Mouse (Mus musculus): ENCODE measurements around the gene Bcar1. TPM values are rescaled to one million over a fixed set of nuclear protein-coding genes. Genes with fewer than 3 reads are reported as not detected.

The Bcar1 gene
- polyA plus RNA-seq, 1 experiment from 2014 or later: 9.9 TPM

DNA sequence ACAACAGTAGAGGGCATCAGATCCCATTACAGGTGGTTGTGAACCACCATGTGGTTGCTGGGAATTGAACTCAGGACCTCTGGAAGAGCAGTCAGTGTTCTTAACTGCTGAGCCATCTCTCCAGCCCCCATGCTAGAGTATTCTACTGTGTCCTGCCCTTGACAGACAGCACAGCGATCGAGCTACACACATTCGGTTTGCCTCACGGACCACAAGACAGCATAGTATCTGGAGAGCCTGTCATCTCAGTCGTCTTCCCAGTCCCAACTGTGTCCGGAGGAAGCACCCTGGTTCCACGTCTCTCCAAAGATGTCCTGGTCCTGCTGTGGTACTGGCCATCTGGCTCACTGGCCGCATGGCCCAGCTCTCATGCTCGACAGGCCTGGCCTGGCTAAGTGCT is 21.5 kb upstream of the Bcar1 start:
- H3K4me3 ChIP-seq (ENCODE audit: low read depth, low read length): no peak overlapping the region
- no peak for DNase-seq

DNA sequence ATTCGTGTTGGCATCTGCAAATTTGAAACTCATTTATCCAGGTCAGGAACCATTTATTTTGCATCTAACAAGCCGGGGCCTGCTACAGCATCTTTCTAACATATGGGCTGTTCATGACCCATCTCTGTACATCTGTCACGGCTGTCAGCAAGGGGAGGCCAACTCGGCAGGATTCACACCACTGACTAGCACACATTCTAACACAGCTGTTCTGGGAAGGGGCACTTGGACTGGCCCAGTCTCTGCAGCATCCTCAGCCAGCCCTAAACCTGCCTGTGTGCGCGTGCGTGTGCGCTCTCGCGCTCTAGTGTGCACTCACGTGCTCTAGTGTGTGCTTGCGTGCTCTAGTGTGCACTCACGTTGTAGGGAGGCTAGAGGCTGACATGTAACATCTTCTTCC is 17.1 kb upstream of the Bcar1 start:
- Histone ChIP-seq H3K4me1 (ENCODE audit: insufficient read depth) (no peaks in the 10 kb centered on the region), H3K4me3 (ENCODE audit: low read depth, low read length) (no peak overlapping the region), H3K9ac (replicated peaks) (no peak overlapping the region), H3K27me3 (ENCODE audit: insufficient read depth, low read length) (no peaks in the 10 kb centered on the region), H3K27ac (ENCODE audit: low read depth) (no peak overlapping the region), H3K4me2 (ENCODE audit: low read depth, low read length) (no peak overlapping the region), H3K36me3 (replicated peaks; ENCODE audit: insufficient read depth, low read length) (no peaks in the 10 kb centered on the region), H3K9me3 (ENCODE audit: low read length) (no peaks in the 10 kb centered on the region)
- DNase-seq: no peak
- TF ChIP-seq CTCF (IDR thresholded peaks at IDR 0.05; ENCODE audit: low read depth) (no peak), EP300 (IDR thresholded peaks at IDR 0.05; ENCODE audit: low read depth) (no peak)
- 84% methylated on average over 13 of the region's 13 CpGs for WGBS (ENCODE audit: insufficient replicate concordance)
- ATAC-seq: no peak

More for the DNA sequence above, 21.5 kb upstream of the Bcar1 start:
- Histone ChIP-seq H3K27ac (ENCODE audit: low read depth) (no peak overlapping the region), H3K9me3 (ENCODE audit: low read length) (no peaks in the 10 kb centered on the region), H3K4me2 (ENCODE audit: low read depth, low read length) (no peak overlapping the region), H3K27me3 (ENCODE audit: insufficient read depth, low read length) (no peaks in the 10 kb centered on the region), H3K9ac (replicated peaks) (no peak overlapping the region), H3K4me1 (ENCODE audit: insufficient read depth) (no peaks in the 10 kb centered on the region), H3K36me3 (replicated peaks; ENCODE audit: insufficient read depth, low read length) (peaks cover 7% of the 10 kb centered on the region; the same call in 1 of the 2 replicates)
- TF ChIP-seq CTCF (IDR thresholded peaks at IDR 0.05; ENCODE audit: low read depth): no peak
- no peak for TF ChIP-seq EP300 (IDR thresholded peaks at IDR 0.05; ENCODE audit: low read depth)
- 88% methylated on average over 9 of the region's 9 CpGs for WGBS (ENCODE audit: insufficient replicate concordance)
- ATAC-seq: no peak

DNA sequence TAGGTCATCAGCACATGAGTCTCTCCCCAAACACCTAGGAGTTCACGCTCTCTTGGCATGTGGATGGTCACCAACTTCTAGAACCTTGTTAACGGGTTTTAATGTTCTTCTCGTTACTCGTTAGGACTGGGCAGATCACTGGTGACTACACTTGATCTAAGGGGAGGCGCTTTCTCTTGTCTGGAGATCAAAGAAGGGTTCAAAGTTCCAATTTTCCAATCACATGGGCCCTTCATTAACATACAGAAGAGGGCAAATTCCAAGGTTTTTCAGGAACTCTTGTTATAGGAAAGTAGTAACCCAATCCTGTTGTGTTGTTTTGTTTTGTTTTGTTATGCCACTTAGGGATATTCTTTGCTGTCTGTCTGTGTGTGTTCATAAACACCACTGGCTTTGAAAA is 15.2 kb upstream of the Bcar1 start:
- Histone ChIP-seq H3K9ac (replicated peaks) (no peak overlapping the region), H3K36me3 (replicated peaks; ENCODE audit: insufficient read depth, low read length) (no peaks in the 10 kb centered on the region), H3K4me3 (ENCODE audit: low read depth, low read length) (no peak overlapping the region), H3K9me3 (ENCODE audit: low read length) (no peaks in the 10 kb centered on the region), H3K4me2 (ENCODE audit: low read depth, low read length) (no peak overlapping the region), H3K27ac (ENCODE audit: low read depth) (no peak overlapping the region), H3K27me3 (ENCODE audit: insufficient read depth, low read length) (no peaks in the 10 kb centered on the region), H3K4me1 (ENCODE audit: insufficient read depth) (no peaks in the 10 kb centered on the region)
- ATAC-seq (peak; percentile 35; the same call in 1 of the 2 replicates), DNase-seq (no peak)
- 77% methylated on average over 5 of the region's 5 CpGs for WGBS (ENCODE audit: insufficient replicate concordance)
- no peak for TF ChIP-seq CTCF (IDR thresholded peaks at IDR 0.05; ENCODE audit: low read depth)
- no peak for TF ChIP-seq EP300 (IDR thresholded peaks at IDR 0.05; ENCODE audit: low read depth)

- Histone ChIP-seq H3K4me2 (ENCODE audit: low read depth, low read length) (no peak overlapping the region), H3K27me3 (ENCODE audit: insufficient read depth, low read length) (no peaks in the 10 kb centered on the region), H3K9ac (replicated peaks) (no peak overlapping the region), H3K4me1 (ENCODE audit: insufficient read depth) (no peaks in the 10 kb centered on the region), H3K27ac (ENCODE audit: low read depth) (no peak overlapping the region), H3K36me3 (replicated peaks; ENCODE audit: insufficient read depth, low read length) (no peaks in the 10 kb centered on the region), H3K9me3 (ENCODE audit: low read length) (no peaks in the 10 kb centered on the region), H3K4me3 (ENCODE audit: low read depth, low read length) (no peak overlapping the region)
- no peak for DNase-seq
- ATAC-seq: no peak
- WGBS (ENCODE audit: insufficient replicate concordance): 80% methylated on average over 9 of the region's 9 CpGs
- TF ChIP-seq EP300 (IDR thresholded peaks at IDR 0.05; ENCODE audit: low read depth) (no peak), CTCF (IDR thresholded peaks at IDR 0.05; ENCODE audit: low read depth) (no peak)
These were observed 14.0 kb upstream of the Bcar1 start for GRCm38 (mm10) chr8:111757599-111757998.

GRCm38 (mm10) chr8:111754736-111755135 is 11.1 kb upstream of the Bcar1 start:
- no peaks in the 10 kb centered on the region for H3K27me3 ChIP-seq (ENCODE audit: insufficient read depth, low read length)
- H3K36me3 ChIP-seq (replicated peaks; ENCODE audit: insufficient read depth, low read length): no peaks in the 10 kb centered on the region

GRCm38 (mm10) chr8:111754088-111754487 is 10.5 kb upstream of the Bcar1 start:
- H3K4me3 ChIP-seq (ENCODE audit: low read depth, low read length): no peak overlapping the region
- H3K27me3 ChIP-seq (ENCODE audit: insufficient read depth, low read length): no peaks in the 10 kb centered on the region
- no peaks in the 10 kb centered on the region for H3K4me1 ChIP-seq (ENCODE audit: insufficient read depth)
- H3K4me2 ChIP-seq (ENCODE audit: low read depth, low read length): no peak overlapping the region
- ATAC-seq: no peak; the same call in 1 of the 2 replicates
- 51% methylated on average over 2 of the region's 2 CpGs for WGBS (ENCODE audit: insufficient replicate concordance)
- no peaks in the 10 kb centered on the region for H3K36me3 ChIP-seq (replicated peaks; ENCODE audit: insufficient read depth, low read length)
- no peak overlapping the region for H3K27ac ChIP-seq (ENCODE audit: low read depth)
- H3K9me3 ChIP-seq (ENCODE audit: low read length): no peaks in the 10 kb centered on the region
- H3K9ac ChIP-seq (replicated peaks): no peak overlapping the region
- TF ChIP-seq CTCF (IDR thresholded peaks at IDR 0.05; ENCODE audit: low read depth): no peak
- no peak for TF ChIP-seq EP300 (IDR thresholded peaks at IDR 0.05; ENCODE audit: low read depth)
- DNase-seq: no peak

More at GRCm38 (mm10) chr8:111754736-111755135, 11.1 kb upstream of the Bcar1 start:
- Histone ChIP-seq H3K9me3 (ENCODE audit: low read length) (no peaks in the 10 kb centered on the region), H3K4me3 (ENCODE audit: low read depth, low read length) (no peak overlapping the region), H3K4me2 (ENCODE audit: low read depth, low read length) (no peak overlapping the region), H3K27ac (ENCODE audit: low read depth) (no peak overlapping the region), H3K9ac (replicated peaks) (no peak overlapping the region), H3K4me1 (ENCODE audit: insufficient read depth) (no peaks in the 10 kb centered on the region)
- no peak for TF ChIP-seq CTCF (IDR thresholded peaks at IDR 0.05; ENCODE audit: low read depth)
- TF ChIP-seq EP300 (IDR thresholded peaks at IDR 0.05; ENCODE audit: low read depth): no peak
- 72% methylated on average over 6 of the region's 6 CpGs for WGBS (ENCODE audit: insufficient replicate concordance)
- ATAC-seq (no peak), DNase-seq (no peak)

DNA sequence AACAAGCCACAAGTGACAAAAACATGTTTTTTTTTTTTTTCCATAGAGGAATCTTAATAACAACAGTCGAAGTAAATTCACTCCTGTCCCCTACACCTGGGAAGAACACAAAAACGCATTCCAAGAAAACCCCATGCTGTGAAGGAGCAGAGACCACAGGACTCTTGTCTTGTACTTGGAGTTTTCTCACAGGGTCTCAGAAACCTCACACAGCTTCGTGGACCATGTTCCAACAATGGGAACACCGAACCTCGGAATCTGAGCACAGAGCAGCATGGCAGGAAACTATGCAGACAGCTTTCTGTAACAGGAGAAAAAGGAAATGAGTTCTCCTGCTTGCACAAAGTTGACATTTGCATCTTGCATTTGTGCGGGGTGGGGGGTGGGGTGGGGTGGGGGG is 5.2 kb upstream of the Bcar1 start:
- no peaks in the 10 kb centered on the region for H3K9me3 ChIP-seq (ENCODE audit: low read length)
- WGBS (ENCODE audit: insufficient replicate concordance): 34% methylated on average over 6 of the region's 6 CpGs
- no peak overlapping the region for H3K4me2 ChIP-seq (ENCODE audit: low read depth, low read length)
- peaks cover 19% of the 10 kb centered on the region for H3K27me3 ChIP-seq (ENCODE audit: insufficient read depth, low read length)
- no peak overlapping the region for H3K9ac ChIP-seq (replicated peaks)
- TF ChIP-seq EP300 (IDR thresholded peaks at IDR 0.05; ENCODE audit: low read depth): no peak
- no peak for TF ChIP-seq CTCF (IDR thresholded peaks at IDR 0.05; ENCODE audit: low read depth)
- no peak overlapping the region for H3K27ac ChIP-seq (ENCODE audit: low read depth)
- ATAC-seq (no peak), DNase-seq (no peak)
- H3K4me1 ChIP-seq (ENCODE audit: insufficient read depth): peaks cover 19% of the 10 kb centered on the region
- H3K4me3 ChIP-seq (ENCODE audit: low read depth, low read length): no peak overlapping the region
- H3K36me3 ChIP-seq (replicated peaks; ENCODE audit: insufficient read depth, low read length): no peaks in the 10 kb centered on the region
